Mouse (Mus musculus) heart, adult 2 months (tissue): ENCODE data around the gene Slc44a3. TPM values are rescaled to one million over a fixed set of nuclear protein-coding genes. Genes with fewer than 3 reads are reported as not detected.
"Not testable (repeated sequence)": the region's sequence is repeated elsewhere in the genome, so short reads cannot be mapped to it uniquely, and the experiment has no call there.

Experiments used
- DNase-seq, 2 experiments: peaks; one replicate each; pipeline ENCODE4 v3.0.0; 2021
- H3K27ac ChIP-seq: fragments of 200-600 bp; 2 replicates; pipeline ENCODE4 v1.8.1; 2022
- H3K27me3 ChIP-seq: fragments of 200-500 bp; 2 replicates; pipeline ENCODE4 v1.6.1; 2012; ENCODE audit warnings: mild to moderate bottlenecking, low read length, inconsistent platforms, mixed read lengths; ENCODE audit not compliant: control insufficient read depth, insufficient read depth
- H3K36me3 ChIP-seq: fragments of 200-500 bp; 2 replicates; pipeline ENCODE4 v1.6.1; 2012; ENCODE audit warnings: low read length, inconsistent platforms; ENCODE audit not compliant: control insufficient read depth, insufficient read depth
- H3K4me1 ChIP-seq: fragments of 200-500 bp; 2 replicates; pipeline ENCODE4 v1.6.1; 2011; ENCODE audit warnings: low read length; ENCODE audit not compliant: control insufficient read depth, insufficient read depth
- H3K4me3 ChIP-seq: fragments of 200-600 bp; 2 replicates; pipeline ENCODE4 v1.8.1; 2022
- H3K79me2 ChIP-seq: fragments of 200-500 bp; replicated peaks from 2 replicates; pipeline ENCODE4 v1.6.1; 2012; ENCODE audit warnings: mild to moderate bottlenecking, inconsistent platforms, low read length, moderate library complexity, mixed read lengths; ENCODE audit not compliant: control insufficient read depth, insufficient read depth
- H3K9ac ChIP-seq: fragments of 200-500 bp; 2 replicates; pipeline ENCODE4 v1.6.1; 2012; ENCODE audit warnings: low read depth, mild to moderate bottlenecking, control low read depth, inconsistent platforms, low read length, mixed read lengths
- CTCF ChIP-seq: fragments of 200-600 bp; IDR thresholded peaks from 2 replicates; pipeline ENCODE4 v1.8.1; 2022; ENCODE audit warnings: antibody characterized with exemption, mild to moderate bottlenecking, moderate library complexity
- EP300 ChIP-seq: fragments of 200-500 bp; IDR thresholded peaks from 2 replicates; pipeline ENCODE4 v1.6.1; 2011; ENCODE audit warnings: low read depth, low read length, control low read depth; ENCODE audit not compliant: insufficient read depth
- POLR2A ChIP-seq: fragments of 200-500 bp; IDR thresholded peaks from 2 replicates; pipeline ENCODE4 v1.6.1; 2011; ENCODE audit warnings: mild to moderate bottlenecking, low read depth, low read length, control low read depth; ENCODE audit not compliant: insufficient read depth
- WGBS: fragments of 180-500 bp; shearing (Covaris S2); methylation state at CpG from one replicate; pipeline ENCODE4 v1.1.7; 2018; 5-methylcytosine and 5-hydroxymethylcytosine counted together
- intact Hi-C: fragments of 180-260 bp; cut with DNase I; formaldehyde crosslinking; loops from one replicate; pipeline ENCODE4 v1.15.1; 2025
- polyA plus RNA-seq: library from polyadenylated mRNA; depleted of rRNA; stranded (reverse); fragments of >200 nt; gene quantifications from 2 replicates; pipeline ENCODE4 v1.2.3, GENCODE M21; 2012
- total RNA-seq, 2 experiments: library from RNA; stranded (reverse); gene quantifications; 2 replicates each; pipeline ENCODE4 v1.2.3; 2021

The Slc44a3 gene
- total and polyA plus RNA-seq, 3 experiments: 1.1 TPM; not detected in 2

- H3K27ac ChIP-seq: no peak overlapping the region
- TF ChIP-seq POLR2A (no peak), EP300 (no peak), CTCF (no peak)
- 22% methylated on average over 15 of the region's 15 CpGs for WGBS
- H3K36me3 ChIP-seq: no peaks in the 10 kb centered on the region
- intact Hi-C loops: no loop called here
- H3K9ac ChIP-seq: peak overlapping the region; percentile 31; the same call in 1 of the 2 replicates
- H3K4me3 ChIP-seq: 0 out of 2 replicates have a peak overlapping the region, but pooled peaks have one; percentile 8
- H3K79me2 ChIP-seq: no peaks in the 10 kb centered on the region
- 0 out of 2 replicates have a peak, but pooled peaks cover 1% of the 10 kb centered on the region for H3K27me3 ChIP-seq
- no peak for DNase-seq
- H3K4me1 ChIP-seq: peaks cover 8% of the 10 kb centered on the region
These were observed 15.8 kb upstream of the Slc44a3 start for GRCm38 (mm10) chr3:121547851-121548624.

GRCm38 (mm10) chr3:121540621-121541020 is 8.4 kb upstream of the Slc44a3 start:
- no peak for TF ChIP-seq POLR2A
- TF ChIP-seq EP300: no peak
- TF ChIP-seq CTCF: no peak
- H3K4me1 ChIP-seq: peaks cover 2% of the 10 kb centered on the region
- no peak overlapping the region for H3K27ac ChIP-seq
- H3K27me3 ChIP-seq: no peaks in the 10 kb centered on the region
- H3K79me2 ChIP-seq: no peaks in the 10 kb centered on the region
- H3K36me3 ChIP-seq: no peaks in the 10 kb centered on the region
- no peak for DNase-seq
- H3K4me3 ChIP-seq: no peak overlapping the region
- intact Hi-C loops: loop anchor here (5.0 kb wide), 1 partner anchor 97 kb away; no protein-coding TSS in a partner anchor
- 74% methylated on average over 5 of the region's 5 CpGs for WGBS
- H3K9ac ChIP-seq: no peak overlapping the region

- DNase-seq: no peak
- H3K36me3 ChIP-seq: no peaks in the 10 kb centered on the region
- 18% methylated on average over 8 of the region's 8 CpGs for WGBS
- peak; percentile 62 for TF ChIP-seq CTCF
- no peak for TF ChIP-seq POLR2A
- TF ChIP-seq EP300: no peak
- H3K9ac ChIP-seq: no peak overlapping the region
- no peak overlapping the region for H3K4me3 ChIP-seq
- intact Hi-C loops: loop anchor here (5.0 to 10.0 kb wide), 3 partner anchors 97 to 582 kb away; no protein-coding TSS in a partner anchor
- no peak overlapping the region for H3K27ac ChIP-seq
- no peaks in the 10 kb centered on the region for H3K79me2 ChIP-seq
- H3K4me1 ChIP-seq: peaks cover 2% of the 10 kb centered on the region
- no peaks in the 10 kb centered on the region for H3K27me3 ChIP-seq
These were observed 7.7 kb upstream of the Slc44a3 start for GRCm38 (mm10) chr3:121539871-121540431.

- H3K9ac ChIP-seq, DNase-seq, H3K4me3 ChIP-seq, H3K27me3 ChIP-seq, H3K27ac ChIP-seq, H3K79me2 ChIP-seq, H3K4me1 ChIP-seq, H3K36me3 ChIP-seq: not testable (repeated sequence)
- WGBS: 90% methylated on average over 3 of the region's 3 CpGs
- intact Hi-C loops: loop anchor here (5.0 to 10.0 kb wide), 2 partner anchors 336 to 583 kb away; no protein-coding TSS in a partner anchor
These were observed 6.6 kb upstream of the Slc44a3 start for GRCm38 (mm10) chr3:121538847-121539246.

- Histone ChIP-seq H3K36me3 (no peaks in the 10 kb centered on the region), H3K4me1 (no peaks in the 10 kb centered on the region; the same call in 1 of the 2 replicates), H3K9ac (no peak overlapping the region), H3K27me3 (no peaks in the 10 kb centered on the region), H3K27ac (no peak overlapping the region), H3K79me2 (no peaks in the 10 kb centered on the region), H3K4me3 (no peak overlapping the region)
- no peak for DNase-seq
- TF ChIP-seq POLR2A (no peak), CTCF (no peak), EP300 (no peak)
- 94% methylated on average over 3 of the region's 3 CpGs for WGBS
- intact Hi-C loops: loop anchor here (2.0 to 10.0 kb wide), 4 partner anchors 199 to 584 kb away; no protein-coding TSS in a partner anchor
These were observed 5.8 kb upstream of the Slc44a3 start for GRCm38 (mm10) chr3:121537996-121538395.

- no peak for DNase-seq
- Histone ChIP-seq H3K27ac (no peak overlapping the region), H3K9ac (no peak overlapping the region), H3K79me2 (no peaks in the 10 kb centered on the region), H3K4me3 (no peak overlapping the region), H3K27me3 (peaks cover 3% of the 10 kb centered on the region; the same call in 1 of the 2 replicates), H3K36me3 (no peaks in the 10 kb centered on the region), H3K4me1 (no peaks in the 10 kb centered on the region; the same call in 1 of the 2 replicates)
- WGBS: 49% methylated on average over 9 of the region's 9 CpGs
- TF ChIP-seq EP300 (no peak), CTCF (no peak), POLR2A (no peak)
- intact Hi-C loops: loop anchor here (2.0 to 10.0 kb wide), 4 partner anchors 200 to 585 kb away; no protein-coding TSS in a partner anchor
These were observed 4.6 kb upstream of the Slc44a3 start for GRCm38 (mm10) chr3:121536803-121537202.
